Mouse (Mus musculus) heart, embryonic 13.5 days (tissue): ENCODE data around the gene Acads. TPM values are rescaled to one million over a fixed set of nuclear protein-coding genes. Genes with fewer than 3 reads are reported as not detected.

Experiments used
- ATAC-seq: fragments of 200-750 bp; cut with Nextera tagmentation; 2 replicates; pipeline ENCODE4 v1.8.0; 2017; ENCODE audit warnings: moderate TSS enrichment; ENCODE audit not compliant: insufficient number of reproducible peaks, low FRiP score, low TSS enrichment; ENCODE audit errors: extremely low read depth
- H3K27ac ChIP-seq: fragments of 300-500 bp; sonication (generic); replicated peaks from 2 replicates; pipeline ENCODE4 v1.5.1; 2015; ENCODE audit warnings: moderate library complexity, mild to moderate bottlenecking, inconsistent platforms
- H3K27me3 ChIP-seq: fragments of 300-500 bp; sonication (generic); replicated peaks from 2 replicates; pipeline ENCODE4 v1.6.1; 2015; ENCODE audit warnings: mild to moderate bottlenecking, inconsistent platforms
- H3K36me3 ChIP-seq: fragments of 300-500 bp; sonication (generic); 2 replicates; pipeline ENCODE4 v1.6.1; 2015; ENCODE audit warnings: mild to moderate bottlenecking, inconsistent platforms
- H3K4me1 ChIP-seq: fragments of 300-500 bp; sonication (generic); 2 replicates; pipeline ENCODE4 v1.6.1; 2015; ENCODE audit warnings: inconsistent platforms
- H3K4me2 ChIP-seq: fragments of 300-500 bp; sonication (generic); 2 replicates; pipeline ENCODE4 v1.6.1; 2015; ENCODE audit warnings: inconsistent platforms, mild to moderate bottlenecking, moderate library complexity
- H3K4me3 ChIP-seq: fragments of 300-500 bp; sonication (generic); 2 replicates; pipeline ENCODE4 v1.5.1; 2015; ENCODE audit warnings: moderate library complexity, mild to moderate bottlenecking, inconsistent platforms
- H3K9ac ChIP-seq: fragments of 300-500 bp; sonication (generic); 2 replicates; pipeline ENCODE4 v1.6.1; 2015; ENCODE audit warnings: inconsistent platforms, mild to moderate bottlenecking, moderate library complexity
- H3K9me3 ChIP-seq: fragments of 300-500 bp; sonication (generic); 2 replicates; pipeline ENCODE4 v1.6.1; 2016; ENCODE audit warnings: inconsistent platforms
- WGBS: fragments of 180-500 bp; shearing (Covaris S2); methylation state at CpG from one replicate; pipeline ENCODE4 v1.1.7; 2015; ENCODE audit warnings: mixed read lengths; 5-methylcytosine and 5-hydroxymethylcytosine counted together
- polyA plus RNA-seq: library from polyadenylated mRNA; unstranded; fragments of >200 nt; fragmentation: Nextera tagmentation; extraction: Ambion mirVana; gene quantifications from 2 replicates; pipeline ENCODE4 v1.2.1, GENCODE M21; 2015

Acads gene
- polyA plus RNA-seq, 1 experiment from 2014 or later, result 103 TPM

- Histone ChIP-seq H3K4me3 (peak within 1 kb of the TSS; percentile 82), H3K9me3 (no peaks in the 10 kb centered on the region), H3K4me2 (peak within 1 kb of the TSS; percentile 73), H3K27me3 (peaks cover 9% of the 10 kb centered on the region; the same call in 1 of the 2 replicates), H3K9ac (peak within 1 kb of the TSS; percentile 87), H3K4me1 (peaks cover 19% of the 10 kb centered on the region), H3K27ac (0 out of 2 replicates have a peak within 1 kb of the TSS, but pooled peaks have one; percentile 13), H3K36me3 (peaks cover 16% of the 10 kb centered on the region)
- ATAC-seq, result peak; percentile 95
- WGBS, result under 1% methylated on average over 81 of the region's 81 CpGs
Measured at GRCm38 (mm10) chr5:115134234-115135165, 15.4 kb upstream of the Acads start, which contains the start of gene Unc119b. Unc119b (minus strand) TSS chr5:115134975.

GRCm38 (mm10) chr5:115133358-115134066 lies 14.4 kb upstream of the Acads start:
- no peak for ATAC-seq
- Histone ChIP-seq H3K27ac (no peak overlapping the region), H3K4me3 (peak overlapping the region; percentile 82), H3K27me3 (peaks cover 9% of the 10 kb centered on the region; the same call in 1 of the 2 replicates), H3K9ac (peak overlapping the region; percentile 87), H3K9me3 (no peaks in the 10 kb centered on the region), H3K4me2 (peak overlapping the region; percentile 73), H3K36me3 (peaks cover 26% of the 10 kb centered on the region), H3K4me1 (peaks cover 19% of the 10 kb centered on the region)
- WGBS, result 65% methylated on average over 6 of the region's 6 CpGs

GRCm38 (mm10) chr5:115132465-115132864 lies 13.3 kb upstream of the Acads start:
- ATAC-seq, result no peak
- H3K36me3 ChIP-seq, result peaks cover 36% of the 10 kb centered on the region
- no peak overlapping the region for H3K4me2 ChIP-seq
- peaks cover 5% of the 10 kb centered on the region; the same call in 1 of the 2 replicates for H3K27me3 ChIP-seq
- 80% methylated on average over 8 of the region's 8 CpGs for WGBS
- H3K4me1 ChIP-seq, result peaks cover 19% of the 10 kb centered on the region
- H3K9ac ChIP-seq, result no peak overlapping the region
- no peaks in the 10 kb centered on the region for H3K9me3 ChIP-seq
- no peak overlapping the region for H3K4me3 ChIP-seq
- H3K27ac ChIP-seq, result no peak overlapping the region

- ATAC-seq, result no peak
- WGBS, result 82% methylated on average over 6 of the region's 6 CpGs
- no peaks in the 10 kb centered on the region for H3K9me3 ChIP-seq
- H3K27me3 ChIP-seq, result no peaks in the 10 kb centered on the region
- no peak overlapping the region for H3K4me2 ChIP-seq
- H3K4me1 ChIP-seq, result peaks cover 32% of the 10 kb centered on the region
- H3K9ac ChIP-seq, result no peak overlapping the region
- no peak overlapping the region for H3K4me3 ChIP-seq
- peaks cover 62% of the 10 kb centered on the region for H3K36me3 ChIP-seq
- no peak overlapping the region for H3K27ac ChIP-seq
Measured at GRCm38 (mm10) chr5:115129328-115129727, 10.2 kb upstream of the Acads start.

GRCm38 (mm10) chr5:115127421-115128179 lies 8.5 kb upstream of the Acads start:
- Histone ChIP-seq H3K4me3 (no peak overlapping the region), H3K36me3 (peaks cover 73% of the 10 kb centered on the region), H3K9ac (no peak overlapping the region), H3K27ac (no peak overlapping the region), H3K27me3 (no peaks in the 10 kb centered on the region), H3K4me1 (peaks cover 16% of the 10 kb centered on the region), H3K4me2 (no peak overlapping the region), H3K9me3 (no peaks in the 10 kb centered on the region)
- ATAC-seq, result no peak
- 84% methylated on average over 22 of the region's 22 CpGs for WGBS

- Histone ChIP-seq H3K4me3 (no peak overlapping the region), H3K4me2 (no peak overlapping the region), H3K9me3 (no peaks in the 10 kb centered on the region), H3K27me3 (no peaks in the 10 kb centered on the region), H3K27ac (no peak overlapping the region), H3K36me3 (peaks cover 69% of the 10 kb centered on the region), H3K9ac (no peak overlapping the region), H3K4me1 (peaks cover 12% of the 10 kb centered on the region)
- no peak for ATAC-seq
- WGBS, result 81% methylated on average over 28 of the region's 28 CpGs
Measured at GRCm38 (mm10) chr5:115126578-115127312, 7.6 kb upstream of the Acads start.

- Histone ChIP-seq H3K36me3 (peaks cover 66% of the 10 kb centered on the region), H3K27ac (no peak overlapping the region), H3K4me2 (peak overlapping the region; percentile 31; the same call in 1 of the 2 replicates), H3K9ac (0 out of 2 replicates have a peak overlapping the region, but pooled peaks have one; percentile 25), H3K27me3 (no peaks in the 10 kb centered on the region), H3K4me3 (no peak overlapping the region), H3K9me3 (no peaks in the 10 kb centered on the region), H3K4me1 (peaks cover 12% of the 10 kb centered on the region)
- no peak for ATAC-seq
- WGBS, result 23% methylated on average over 24 of the region's 24 CpGs
Measured at GRCm38 (mm10) chr5:115125211-115125871, 6.2 kb upstream of the Acads start.

GRCm38 (mm10) chr5:115124690-115125089 lies 5.5 kb upstream of the Acads start:
- 86% methylated on average over 6 of the region's 6 CpGs for WGBS
- H3K4me3 ChIP-seq, result no peak overlapping the region
- peaks cover 12% of the 10 kb centered on the region for H3K4me1 ChIP-seq
- peaks cover 59% of the 10 kb centered on the region for H3K36me3 ChIP-seq
- H3K27me3 ChIP-seq, result no peaks in the 10 kb centered on the region
- no peak overlapping the region for H3K27ac ChIP-seq
- H3K9me3 ChIP-seq, result no peaks in the 10 kb centered on the region
- ATAC-seq, result no peak
- no peak overlapping the region; the same call in 1 of the 2 replicates for H3K4me2 ChIP-seq
- no peak overlapping the region for H3K9ac ChIP-seq

- no peak for ATAC-seq
- Histone ChIP-seq H3K36me3 (peaks cover 42% of the 10 kb centered on the region), H3K27ac (no peak overlapping the region), H3K9me3 (no peaks in the 10 kb centered on the region), H3K9ac (no peak overlapping the region), H3K4me1 (peaks cover 25% of the 10 kb centered on the region), H3K4me3 (no peak overlapping the region), H3K27me3 (no peaks in the 10 kb centered on the region), H3K4me2 (no peak overlapping the region)
- 75% methylated on average over 5 of the region's 5 CpGs for WGBS
Measured at GRCm38 (mm10) chr5:115120978-115121377, 1.8 kb upstream of the Acads start.

GRCm38 (mm10) chr5:115117467-115117866 lies 1.7 kb downstream of the Acads start:
- H3K4me1 ChIP-seq, result peaks cover 13% of the 10 kb centered on the region
- H3K36me3 ChIP-seq, result peaks cover 52% of the 10 kb centered on the region
- H3K9ac ChIP-seq, result no peak overlapping the region
- 88% methylated on average over 13 of the region's 13 CpGs for WGBS
- no peaks in the 10 kb centered on the region for H3K27me3 ChIP-seq
- no peak for ATAC-seq
- H3K4me3 ChIP-seq, result no peak overlapping the region
- no peaks in the 10 kb centered on the region for H3K9me3 ChIP-seq
- no peak overlapping the region for H3K4me2 ChIP-seq
- H3K27ac ChIP-seq, result no peak overlapping the region
